8 mouse cellular contexts compared by ENCODE assay signal in genomic region chr12:80129531-80129930, GRCm38 (mm10). TPM values are rescaled to one million over a fixed set of nuclear protein-coding genes. Genes with fewer than 3 reads are reported as not detected.
DNase-seq lines count a peak whose midpoint lies in the region; ATAC-seq lines count a peak whose summit lies in the region.
"Had no signal": no experiment of that assay in that cellular context is flagged by ENCODE, and none has a peak within 500 bp of the region (broad histone marks: within the 10 kb centered on the region; RNA-seq: fewer than 3 reads in every experiment).

No protein-coding gene starts in this region.

- no peak overlapping the region for H3K9ac ChIP-seq in midbrain, embryonic 13.5 days (replicated peaks)
- H3K9ac ChIP-seq in embryonic facial prominence, embryonic 12.5 days: no peak overlapping the region
- H3K9ac ChIP-seq in limb, embryonic 15.5 days: no peak overlapping the region

- ATAC-seq in midbrain, embryonic 13.5 days: no peak
- ATAC-seq in embryonic facial prominence, embryonic 12.5 days (ENCODE audit: insufficient number of reproducible peaks, insufficient read depth, low FRiP score, low TSS enrichment): no peak
- ATAC-seq in limb, embryonic 15.5 days (ENCODE audit: insufficient number of reproducible peaks, low FRiP score, low TSS enrichment, low read depth): no peak

- H3K4me3 ChIP-seq in midbrain, embryonic 10.5 days: no peak overlapping the region
- H3K4me3 ChIP-seq in midbrain, embryonic 13.5 days (replicated peaks): no peak overlapping the region
- no peak overlapping the region for H3K4me3 ChIP-seq in embryonic facial prominence, embryonic 12.5 days
- H3K4me3 ChIP-seq in limb, embryonic 15.5 days: no peak overlapping the region
- H3K4me3 ChIP-seq: neural tube, embryonic 12.5 days had no signal

- no peak for DNase-seq in midbrain, embryonic 10.5 days (ENCODE audit: low spot score)
- peak; percentile 57 to 75 for DNase-seq in spleen, postnatal 36 days (ENCODE audit: low spot score in 2 of 2)
- no peak for DNase-seq in neural tube, embryonic 10.5 days (ENCODE audit: extremely low spot score, low spot score)
- DNase-seq in embryo, embryonic 11 days: no peak

- H3K27me3 ChIP-seq in midbrain, embryonic 10.5 days (ENCODE audit: low read depth, poor library complexity, severe bottlenecking): peaks cover 5% of the 10 kb centered on the region; the same call in 1 of the 2 replicates
- H3K27me3 ChIP-seq in midbrain, embryonic 13.5 days: no peaks in the 10 kb centered on the region
- no peaks in the 10 kb centered on the region for H3K27me3 ChIP-seq in embryonic facial prominence, embryonic 12.5 days
- H3K27me3 ChIP-seq in limb, embryonic 15.5 days: no peaks in the 10 kb centered on the region
- H3K27me3 ChIP-seq: neural tube, embryonic 12.5 days had no signal

- WGBS in midbrain, embryonic 10.5 days: 92% methylated on average over 8 of the region's 8 CpGs
- WGBS in midbrain, embryonic 13.5 days: 96% methylated on average over 8 of the region's 8 CpGs
- WGBS in embryonic facial prominence, embryonic 12.5 days: 96% methylated on average over 8 of the region's 8 CpGs
- 97% methylated on average over 8 of the region's 8 CpGs for WGBS in limb, embryonic 15.5 days

- peaks cover 25% of the 10 kb centered on the region for H3K36me3 ChIP-seq in midbrain, embryonic 10.5 days
- peaks cover 7% of the 10 kb centered on the region; the same call in 1 of the 2 replicates for H3K36me3 ChIP-seq in midbrain, embryonic 13.5 days
- no peaks in the 10 kb centered on the region for H3K36me3 ChIP-seq in embryonic facial prominence, embryonic 12.5 days
- peaks cover 14% of the 10 kb centered on the region for H3K36me3 ChIP-seq in limb, embryonic 15.5 days

- peaks cover 38% of the 10 kb centered on the region for H3K4me1 ChIP-seq in midbrain, embryonic 10.5 days
- H3K4me1 ChIP-seq in midbrain, embryonic 13.5 days (replicated peaks): peaks cover 27% of the 10 kb centered on the region
- H3K4me1 ChIP-seq in embryonic facial prominence, embryonic 12.5 days: peaks cover 34% of the 10 kb centered on the region
- peaks cover 39% of the 10 kb centered on the region for H3K4me1 ChIP-seq in limb, embryonic 15.5 days

- peak overlapping the region; percentile 99; the same call in 1 of the 2 replicates for H3K27ac ChIP-seq in midbrain, embryonic 10.5 days (replicated peaks)
- H3K27ac ChIP-seq in midbrain, embryonic 13.5 days: no peak overlapping the region
- H3K27ac ChIP-seq in embryonic facial prominence, embryonic 12.5 days: peak overlapping the region; percentile 97
- peak overlapping the region; percentile 99 for H3K27ac ChIP-seq in limb, embryonic 15.5 days

- no peak overlapping the region for H3K4me2 ChIP-seq in midbrain, embryonic 13.5 days (replicated peaks)
- H3K4me2 ChIP-seq in embryonic facial prominence, embryonic 12.5 days (replicated peaks): no peak overlapping the region
- no peak overlapping the region for H3K4me2 ChIP-seq in limb, embryonic 15.5 days

- H3K9me3 ChIP-seq in midbrain, embryonic 10.5 days (replicated peaks): no peaks in the 10 kb centered on the region
- no peaks in the 10 kb centered on the region for H3K9me3 ChIP-seq in midbrain, embryonic 13.5 days
- H3K9me3 ChIP-seq in embryonic facial prominence, embryonic 12.5 days: no peaks in the 10 kb centered on the region
- H3K9me3 ChIP-seq in limb, embryonic 15.5 days: no peaks in the 10 kb centered on the region
- H3K9me3 ChIP-seq: neural tube, embryonic 12.5 days had no signal

RNA-seq across cellular contexts. Expression of gene Zfp36l1, which starts 16.7 kb away (rescaled TPM):
- polyA plus RNA-seq in midbrain, embryonic 10.5 days (2016; fragmentation: Nextera tagmentation; extraction: Ambion mirVana): 127 and 141 TPM in 2 replicates
- polyA plus RNA-seq in midbrain, embryonic 13.5 days (2015; fragmentation: Nextera tagmentation; extraction: Ambion mirVana): 51.7 and 60.1 TPM in 2 replicates
- polyA plus RNA-seq in embryonic facial prominence, embryonic 12.5 days (2016; fragmentation: Nextera tagmentation; extraction: Ambion mirVana): 115 and 124 TPM in 2 replicates
- 147 and 148 TPM in 2 replicates for polyA plus RNA-seq in limb, embryonic 15.5 days (2015; fragmentation: Nextera tagmentation; extraction: Ambion mirVana)

Comparison
In these comparisons a context has a peak if more than half of its experiments do, and no peak if none do; other contexts are left out.
1. DNase-seq: peak in spleen, postnatal 36 days (2 of 2); none in midbrain, embryonic 10.5 days (single experiment), neural tube, embryonic 10.5 days (single experiment) and embryo, embryonic 11 days (single experiment).